Mouse (Mus musculus): ENCODE data around the gene Smim7. TPM values are rescaled to one million over a fixed set of nuclear protein-coding genes. Genes with fewer than 3 reads are reported as not detected.

The Smim7 gene
- total and polyA plus RNA-seq, 3 experiments: 39.3 to 43.6 TPM; not detected in 1

DNA sequence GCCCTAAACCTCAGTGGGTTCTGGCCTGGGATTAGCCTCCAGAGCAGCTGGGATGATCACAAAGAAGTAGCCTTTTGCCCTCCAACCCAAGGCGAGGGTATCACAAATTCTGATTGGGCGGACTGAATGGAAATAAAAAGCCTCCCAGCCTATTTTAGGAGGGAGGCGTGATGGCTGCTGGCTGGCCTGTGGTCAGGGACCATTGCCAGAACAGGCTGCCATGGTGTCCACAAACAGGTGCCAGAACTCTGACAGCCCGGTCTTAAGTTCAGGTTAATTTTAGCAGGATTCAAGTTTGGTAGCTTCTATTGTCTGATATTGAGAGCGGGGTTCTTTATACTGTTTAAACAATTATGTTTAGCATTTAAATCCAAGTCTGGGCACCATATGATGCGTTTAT is 16.9 kb upstream of the Smim7 start:
- no peak overlapping the region for H3K9ac ChIP-seq (ENCODE audit: control insufficient read depth, low read depth, low read length, poor library complexity, severe bottlenecking)
- no peaks in the 10 kb centered on the region for H3K36me3 ChIP-seq (ENCODE audit: control insufficient read depth in 1 of 2, insufficient read depth in 2 of 2, low read length in 2 of 2)
- peaks cover 0 to 4% of the 10 kb centered on the region in 2 experiments; a peak in 2 of 4 replicates for H3K4me1 ChIP-seq (ENCODE audit: control insufficient read depth in 1 of 2, insufficient read depth in 2 of 2, low read length in 2 of 2)
- no peaks in the 10 kb centered on the region for H3K9me3 ChIP-seq (replicated peaks; ENCODE audit: insufficient read depth, low read length)
- H3K27me3 ChIP-seq (ENCODE audit: control insufficient read depth in 1 of 2, insufficient read depth in 2 of 2, low read length in 2 of 2): no peaks in the 10 kb centered on the region
- H3K27ac ChIP-seq (ENCODE audit: control insufficient read depth, low read depth, low read length): no peak overlapping the region
- DNase-seq (ENCODE audit: low read depth, low spot score): no peak
- H3K4me3 ChIP-seq (ENCODE audit: control insufficient read depth in 1 of 2, insufficient read depth in 1 of 2, low read depth in 2 of 2, low read length in 2 of 2): no peak overlapping the region
- no peaks in the 10 kb centered on the region for H3K79me2 ChIP-seq (ENCODE audit: control insufficient read depth, insufficient read depth, low read length, poor library complexity)
- TF ChIP-seq JUND (IDR thresholded peaks at IDR 0.05; ENCODE audit: low read depth, low read length) (no peak), CTCF (IDR thresholded peaks at IDR 0.05 in 2 of 3, conservative IDR thresholded peaks at IDR 0.05 in 1 of 3; ENCODE audit: control insufficient read depth in 1 of 3, insufficient read depth in 1 of 3, low read depth in 2 of 3, low read length in 3 of 3, poor library complexity in 1 of 3, severe bottlenecking in 1 of 3) (no peak), KAT2A (conservative IDR thresholded peaks at IDR 0.05; ENCODE audit: low read depth, low read length) (no peak), ELF1 (IDR thresholded peaks at IDR 0.05; ENCODE audit: low read depth, low read length) (no peak), POLR2AphosphoS2 (IDR thresholded peaks at IDR 0.05; ENCODE audit: low read length) (no peak), NELFE (IDR thresholded peaks at IDR 0.05; ENCODE audit: low read depth, low read length) (no peak), HCFC1 (IDR thresholded peaks at IDR 0.05; ENCODE audit: low read depth, low read length) (no peak), E2F4 (IDR thresholded peaks at IDR 0.05; ENCODE audit: borderline replicate concordance, low read depth, low read length) (no peak), USF1 (IDR thresholded peaks at IDR 0.05; ENCODE audit: low read depth, low read length) (no peak), ZMIZ1 (IDR thresholded peaks at IDR 0.05; ENCODE audit: low read depth, low read length) (no peak), POLR2AphosphoS5 (IDR thresholded peaks at IDR 0.05; ENCODE audit: borderline replicate concordance, low read depth, low read length) (no peak), USF2 (IDR thresholded peaks at IDR 0.05; ENCODE audit: borderline replicate concordance in 1 of 2, insufficient read depth in 1 of 2, low read depth in 1 of 2, low read length in 2 of 2) (no peak), TCF12 (IDR thresholded peaks at IDR 0.05; ENCODE audit: low read depth, low read length) (no peak), MAZ (IDR thresholded peaks at IDR 0.05; ENCODE audit: low read depth, low read length) (no peak), RCOR1 (IDR thresholded peaks at IDR 0.05; ENCODE audit: low read depth, low read length) (no peak), TBP (IDR thresholded peaks at IDR 0.05; ENCODE audit: low read depth, low read length) (no peak), EP300 (IDR thresholded peaks at IDR 0.05; ENCODE audit: low read depth in 1 of 2, low read length in 2 of 2) (no peak), MYC (IDR thresholded peaks at IDR 0.05; ENCODE audit: low read depth, low read length) (no peak)

GRCm38 (mm10) chr8:72584390-72584789 is 13.5 kb upstream of the Smim7 start:
- Histone ChIP-seq H3K4me3 (ENCODE audit: control insufficient read depth in 1 of 2, insufficient read depth in 1 of 2, low read depth in 2 of 2, low read length in 2 of 2) (no peak overlapping the region), H3K4me1 (ENCODE audit: control insufficient read depth in 1 of 2, insufficient read depth in 2 of 2, low read length in 2 of 2) (peaks cover 0 to 7% of the 10 kb centered on the region in 2 experiments; a peak in 2 of 4 replicates), H3K36me3 (ENCODE audit: control insufficient read depth in 1 of 2, insufficient read depth in 2 of 2, low read length in 2 of 2) (no peaks in the 10 kb centered on the region), H3K9ac (ENCODE audit: control insufficient read depth, low read depth, low read length, poor library complexity, severe bottlenecking) (no peak overlapping the region), H3K79me2 (ENCODE audit: control insufficient read depth, insufficient read depth, low read length, poor library complexity) (no peaks in the 10 kb centered on the region), H3K27me3 (ENCODE audit: control insufficient read depth in 1 of 2, insufficient read depth in 2 of 2, low read length in 2 of 2) (no peaks in the 10 kb centered on the region), H3K9me3 (replicated peaks; ENCODE audit: insufficient read depth, low read length) (no peaks in the 10 kb centered on the region), H3K27ac (ENCODE audit: control insufficient read depth, low read depth, low read length) (no peak overlapping the region)
- no peak for DNase-seq (ENCODE audit: low read depth, low spot score)
- TF ChIP-seq MYB (IDR thresholded peaks at IDR 0.05; ENCODE audit: low read depth, low read length): no peak
- no peak for TF ChIP-seq NELFE (IDR thresholded peaks at IDR 0.05; ENCODE audit: low read depth, low read length)
- no peak for TF ChIP-seq GATA1 (IDR thresholded peaks at IDR 0.05; ENCODE audit: low read depth, low read length)
- TF ChIP-seq SMC3 (IDR thresholded peaks at IDR 0.05; ENCODE audit: low read depth, low read length): no peak
- TF ChIP-seq ETS1 (IDR thresholded peaks at IDR 0.05; ENCODE audit: low read depth, low read length): no peak
- no peak for TF ChIP-seq BHLHE40 (IDR thresholded peaks at IDR 0.05; ENCODE audit: borderline replicate concordance, low read depth, low read length)
- no peak for TF ChIP-seq RAD21 (IDR thresholded peaks at IDR 0.05; ENCODE audit: low read depth, low read length)
- no peak for TF ChIP-seq ZNF384 (IDR thresholded peaks at IDR 0.05; ENCODE audit: low read depth, low read length)
- TF ChIP-seq JUND (IDR thresholded peaks at IDR 0.05; ENCODE audit: low read depth, low read length): no peak

Data from MEL (cell line).